Mouse (Mus musculus): ENCODE data around the gene P3h2. TPM values are rescaled to one million over a fixed set of nuclear protein-coding genes. Genes with fewer than 3 reads are reported as not detected.

The P3h2 gene
- polyA plus RNA-seq (2015; fragmentation: Nextera tagmentation; extraction: Ambion mirVana) = 0.54 and 0.62 TPM in 2 replicates

- Histone ChIP-seq H3K27me3 (peaks cover 17% of the 10 kb centered on the region; the same call in 1 of the 2 replicates), H3K27ac (peak within 1 kb of the TSS; percentile 73), H3K36me3 (no peaks in the 10 kb centered on the region), H3K4me3 (peak within 1 kb of the TSS; percentile 61), H3K9me3 (no peaks in the 10 kb centered on the region), H3K4me1 (replicated peaks) (peaks cover 11% of the 10 kb centered on the region), H3K4me2 (peak within 1 kb of the TSS; percentile 80), H3K9ac (peak within 1 kb of the TSS; percentile 78)
- WGBS = under 1% methylated on average over 92 of the region's 101 CpGs
- peak; percentile 95 for ATAC-seq (ENCODE audit: low FRiP score)
Measured at GRCm38 (mm10) chr16:26105115-26105974, at the start of gene P3h2. Gene P3h2, minus strand, starts transcription at chr16:26105784.

- Histone ChIP-seq H3K36me3 (no peaks in the 10 kb centered on the region), H3K27ac (no peak overlapping the region), H3K4me1 (replicated peaks) (no peaks in the 10 kb centered on the region), H3K9me3 (no peaks in the 10 kb centered on the region), H3K4me3 (no peak overlapping the region), H3K9ac (no peak overlapping the region), H3K4me2 (no peak overlapping the region), H3K27me3 (no peaks in the 10 kb centered on the region)
- no peak for ATAC-seq (ENCODE audit: low FRiP score)
- WGBS = 92% methylated on average over 2 of the region's 2 CpGs
Measured at GRCm38 (mm10) chr16:26152258-26152657, 46.7 kb upstream of the P3h2 start.

DNA sequence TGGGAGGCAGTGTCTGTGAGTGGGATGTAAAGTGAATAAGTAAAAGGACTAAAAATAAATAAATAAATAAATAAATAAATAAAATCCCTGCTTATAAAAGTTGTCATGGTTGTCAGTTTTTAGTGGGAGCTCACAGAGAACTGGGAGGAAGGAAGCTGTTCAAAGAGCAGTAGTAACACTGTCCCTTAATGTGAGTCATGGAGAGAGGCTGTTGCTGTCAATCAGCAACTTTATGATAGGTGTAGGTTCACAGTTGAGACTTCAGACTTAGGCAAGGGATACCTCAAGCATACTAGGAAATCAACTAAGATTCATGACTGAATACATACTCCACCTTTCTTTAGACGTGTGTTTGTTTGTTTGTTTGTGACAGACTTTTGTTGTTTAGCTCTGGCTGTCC, 45.4 kb upstream of the P3h2 start:
- H3K27ac ChIP-seq = no peak overlapping the region
- no peak for ATAC-seq (ENCODE audit: low FRiP score)
- 85% methylated on average over 1 of the region's 1 CpGs for WGBS
- no peaks in the 10 kb centered on the region for H3K9me3 ChIP-seq
- H3K4me2 ChIP-seq = no peak overlapping the region
- H3K36me3 ChIP-seq = no peaks in the 10 kb centered on the region
- no peak overlapping the region for H3K9ac ChIP-seq
- H3K27me3 ChIP-seq = no peaks in the 10 kb centered on the region
- no peaks in the 10 kb centered on the region for H3K4me1 ChIP-seq (replicated peaks)
- no peak overlapping the region for H3K4me3 ChIP-seq

DNA sequence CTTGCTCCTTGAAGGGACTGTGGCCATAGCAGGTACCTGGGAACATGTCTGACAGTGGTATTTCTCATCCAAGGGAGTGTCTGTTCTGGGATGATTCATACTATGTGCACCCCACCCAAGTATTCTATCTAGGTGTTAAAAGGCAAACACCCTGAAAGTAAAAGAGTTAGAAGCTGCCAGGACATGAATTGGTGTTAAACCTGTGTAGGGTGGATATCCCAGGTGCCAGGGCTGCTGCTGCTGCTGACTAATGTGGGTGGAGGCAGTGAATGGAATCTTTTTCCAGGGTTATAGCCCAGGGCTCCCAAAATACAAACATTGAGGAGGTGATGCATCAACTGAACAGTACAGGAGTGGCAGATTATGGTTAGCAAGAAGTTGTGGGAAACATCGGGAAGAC, 41.3 kb upstream of the P3h2 start:
- no peaks in the 10 kb centered on the region for H3K9me3 ChIP-seq
- WGBS = 95% methylated on average over 1 of the region's 1 CpGs
- H3K36me3 ChIP-seq = no peaks in the 10 kb centered on the region

GRCm38 (mm10) chr16:26131126-26131525, 25.5 kb upstream of the P3h2 start:
- Histone ChIP-seq H3K4me1 (replicated peaks) (no peaks in the 10 kb centered on the region), H3K36me3 (no peaks in the 10 kb centered on the region), H3K27ac (no peak overlapping the region), H3K9ac (no peak overlapping the region), H3K27me3 (no peaks in the 10 kb centered on the region), H3K4me3 (no peak overlapping the region), H3K4me2 (no peak overlapping the region), H3K9me3 (no peaks in the 10 kb centered on the region)
- 88% methylated on average over 1 of the region's 1 CpGs for WGBS
- no peak for ATAC-seq (ENCODE audit: low FRiP score)

More for the DNA sequence above, 41.3 kb upstream of the P3h2 start:
- Histone ChIP-seq H3K4me1 (replicated peaks) (no peaks in the 10 kb centered on the region), H3K27me3 (no peaks in the 10 kb centered on the region), H3K4me2 (no peak overlapping the region), H3K4me3 (no peak overlapping the region), H3K27ac (no peak overlapping the region), H3K9ac (no peak overlapping the region)
- ATAC-seq (ENCODE audit: low FRiP score) = no peak

GRCm38 (mm10) chr16:26106618-26107017, 1.0 kb upstream of the P3h2 start:
- H3K4me2 ChIP-seq = peak overlapping the region; percentile 80; the same call in 1 of the 2 replicates
- H3K27ac ChIP-seq = no peak overlapping the region
- peaks cover 11% of the 10 kb centered on the region for H3K4me1 ChIP-seq (replicated peaks)
- H3K36me3 ChIP-seq = no peaks in the 10 kb centered on the region
- peaks cover 17% of the 10 kb centered on the region; the same call in 1 of the 2 replicates for H3K27me3 ChIP-seq
- no peaks in the 10 kb centered on the region for H3K9me3 ChIP-seq
- 76% methylated on average over 5 of the region's 5 CpGs for WGBS
- no peak for ATAC-seq (ENCODE audit: low FRiP score)
- no peak overlapping the region for H3K4me3 ChIP-seq
- H3K9ac ChIP-seq = no peak overlapping the region

DNA sequence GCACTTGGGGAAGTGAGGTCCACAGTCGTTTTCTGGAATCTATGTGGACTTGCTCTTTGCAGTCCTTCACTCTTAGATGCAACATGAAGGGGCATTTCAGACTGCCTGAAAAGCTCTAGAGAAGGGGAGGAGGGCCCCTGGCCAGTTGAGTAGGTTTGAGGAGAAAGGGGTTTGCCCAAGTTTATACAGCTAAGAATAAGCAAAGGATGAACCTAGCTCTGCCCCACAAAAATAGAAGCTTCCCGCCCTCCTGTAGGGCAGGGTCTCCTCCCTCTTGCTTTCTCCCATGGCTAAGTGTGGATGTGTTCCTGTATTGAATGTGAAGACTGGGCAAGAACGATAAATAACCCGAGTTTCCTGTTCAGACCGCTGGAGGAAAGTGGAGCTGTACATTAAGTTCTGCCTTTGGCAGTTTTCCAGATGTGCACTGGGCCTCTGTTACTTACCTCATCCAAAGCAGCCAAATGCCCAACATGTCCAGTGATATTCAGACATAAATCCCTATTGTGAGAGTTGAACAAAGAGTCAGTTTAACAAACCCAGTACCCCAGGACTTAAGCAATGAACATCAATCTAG, 545 bp upstream of the P3h2 start:
- Histone ChIP-seq H3K9me3 (no peaks in the 10 kb centered on the region), H3K9ac (peak overlapping the region; percentile 78), H3K36me3 (no peaks in the 10 kb centered on the region), H3K27me3 (peaks cover 17% of the 10 kb centered on the region; the same call in 1 of the 2 replicates), H3K4me2 (peak overlapping the region; percentile 80), H3K4me1 (replicated peaks) (peaks cover 11% of the 10 kb centered on the region), H3K27ac (peak overlapping the region; percentile 73), H3K4me3 (peak overlapping the region; percentile 61)
- 12% methylated on average over 5 of the region's 5 CpGs for WGBS
- peak; percentile 14; the same call in 1 of the 2 replicates for ATAC-seq (ENCODE audit: low FRiP score)

- peaks cover 17% of the 10 kb centered on the region; the same call in 1 of the 2 replicates for H3K27me3 ChIP-seq
- 51% methylated on average over 4 of the region's 4 CpGs for WGBS
- no peak overlapping the region for H3K9ac ChIP-seq
- H3K4me1 ChIP-seq (replicated peaks) = peaks cover 11% of the 10 kb centered on the region
- H3K4me2 ChIP-seq = peak overlapping the region; percentile 80
- ATAC-seq (ENCODE audit: low FRiP score) = no peak
- peak overlapping the region; percentile 61 for H3K4me3 ChIP-seq
- no peaks in the 10 kb centered on the region for H3K9me3 ChIP-seq
- no peak overlapping the region for H3K27ac ChIP-seq
- no peaks in the 10 kb centered on the region for H3K36me3 ChIP-seq
Measured at GRCm38 (mm10) chr16:26104274-26104673, 1.3 kb downstream of the P3h2 start.

- ATAC-seq (ENCODE audit: low FRiP score) = no peak
- H3K9ac ChIP-seq = no peak overlapping the region
- H3K4me1 ChIP-seq (replicated peaks) = peaks cover 11% of the 10 kb centered on the region
- peaks cover 17% of the 10 kb centered on the region; the same call in 1 of the 2 replicates for H3K27me3 ChIP-seq
- H3K27ac ChIP-seq = no peak overlapping the region
- WGBS = 90% methylated on average over 2 of the region's 2 CpGs
- no peak overlapping the region for H3K4me3 ChIP-seq
- H3K9me3 ChIP-seq = no peaks in the 10 kb centered on the region
- no peak overlapping the region for H3K4me2 ChIP-seq
- no peaks in the 10 kb centered on the region for H3K36me3 ChIP-seq
Measured at GRCm38 (mm10) chr16:26102856-26103255, 2.7 kb downstream of the P3h2 start.

- no peak overlapping the region for H3K4me3 ChIP-seq
- H3K4me1 ChIP-seq (replicated peaks) = no peaks in the 10 kb centered on the region; the same call in 1 of the 2 replicates
- WGBS = 52% methylated on average over 4 of the region's 4 CpGs
- no peaks in the 10 kb centered on the region for H3K36me3 ChIP-seq
- no peak for ATAC-seq (ENCODE audit: low FRiP score)
- H3K27ac ChIP-seq = no peak overlapping the region
- H3K4me2 ChIP-seq = no peak overlapping the region
- peaks cover 14% of the 10 kb centered on the region; the same call in 1 of the 2 replicates for H3K27me3 ChIP-seq
- no peaks in the 10 kb centered on the region for H3K9me3 ChIP-seq
- H3K9ac ChIP-seq = no peak overlapping the region
Measured at GRCm38 (mm10) chr16:26100167-26100566, 5.4 kb downstream of the P3h2 start.

GRCm38 (mm10) chr16:26095696-26096284, 9.8 kb downstream of the P3h2 start:
- 80% methylated on average over 7 of the region's 7 CpGs for WGBS
- Histone ChIP-seq H3K9ac (no peak overlapping the region), H3K4me3 (no peak overlapping the region)

DNA sequence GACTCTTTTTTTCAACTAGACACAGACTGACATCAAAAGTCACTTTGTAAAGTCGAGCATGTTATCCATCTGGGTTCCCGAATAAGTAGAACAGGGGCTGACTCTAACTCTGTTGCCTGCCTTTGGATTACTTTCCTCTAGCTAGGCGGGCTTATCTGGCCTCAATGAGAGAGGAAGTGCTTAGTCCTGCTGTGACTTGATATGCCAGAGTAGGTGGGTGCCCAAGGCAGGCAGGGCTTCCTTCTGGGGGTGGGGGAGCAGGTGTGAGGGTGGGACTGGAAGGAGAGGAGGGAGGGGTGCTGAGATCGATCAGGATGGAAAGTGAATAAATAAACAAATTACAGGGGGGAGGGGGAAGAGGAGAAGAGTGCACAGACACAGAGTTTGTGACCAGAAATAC, 11.7 kb downstream of the P3h2 start:
- Histone ChIP-seq H3K9ac (no peak overlapping the region), H3K4me3 (no peak overlapping the region), H3K4me1 (replicated peaks) (no peaks in the 10 kb centered on the region), H3K27me3 (no peaks in the 10 kb centered on the region), H3K36me3 (no peaks in the 10 kb centered on the region), H3K4me2 (no peak overlapping the region), H3K9me3 (no peaks in the 10 kb centered on the region), H3K27ac (no peak overlapping the region)
- no peak for ATAC-seq (ENCODE audit: low FRiP score)
- WGBS = 75% methylated on average over 4 of the region's 4 CpGs

More at GRCm38 (mm10) chr16:26095696-26096284, 9.8 kb downstream of the P3h2 start:
- Histone ChIP-seq H3K27ac (no peak overlapping the region), H3K27me3 (no peaks in the 10 kb centered on the region), H3K9me3 (no peaks in the 10 kb centered on the region), H3K36me3 (no peaks in the 10 kb centered on the region), H3K4me2 (no peak overlapping the region), H3K4me1 (replicated peaks) (no peaks in the 10 kb centered on the region; the same call in 1 of the 2 replicates)
- ATAC-seq (ENCODE audit: low FRiP score) = no peak

All from hindbrain, embryonic 13.5 days (tissue).